Mouse (Mus musculus) adrenal gland, adult 18-20 months (tissue): Measurements from ENCODE around the gene Kcnn4. TPM values are rescaled to one million over a fixed set of nuclear protein-coding genes. Genes with fewer than 3 reads are reported as not detected.

Experiments
- DNase-seq, 2 experiments: peaks; one replicate each; pipeline ENCODE4 v3.0.0; 2021 to 2022; ENCODE audit warnings: low spot score in 2 of 2
- microRNA-seq, 2 experiments: library from miRNA; unstranded; fragments of <30 nt; microRNA quantifications; one replicate each; pipeline ENCODE4 v1.2.0; 2021; ENCODE audit warnings: borderline number of aligned reads in 2 of 2
- total RNA-seq, 2 experiments: library from RNA; stranded (reverse); gene quantifications; 1 replicate in 1 of 2; 2 replicates in 1 of 2; pipeline ENCODE4 v1.2.3; 2021

Kcnn4 gene
- total RNA-seq, 2 experiments from 2014 or later, result 0.60 to 1.5 TPM

- DNase-seq, result no peak
These were observed 52.2 kb downstream of the Kcnn4 start for GRCm38 (mm10) chr7:24422251-24422650.

- no peak for DNase-seq
These were observed 53.2 kb downstream of the Kcnn4 start for GRCm38 (mm10) chr7:24423107-24423763.

- DNase-seq, result no peak
These were observed 54.1 kb downstream of the Kcnn4 start for GRCm38 (mm10) chr7:24423956-24424732.

GRCm38 (mm10) chr7:24425919-24426318 is 55.9 kb downstream of the Kcnn4 start:
- no peak for DNase-seq

- no peak for DNase-seq
These were observed 57.1 kb downstream of the Kcnn4 start for GRCm38 (mm10) chr7:24427168-24427567.

- no peak for DNase-seq
These were observed 58.7 kb downstream of the Kcnn4 start for GRCm38 (mm10) chr7:24428725-24429124.

GRCm38 (mm10) chr7:24429413-24430112 is 59.5 kb downstream of the Kcnn4 start:
- DNase-seq, result no peak

- no peak for DNase-seq
These were observed 60.7 kb downstream of the Kcnn4 start for GRCm38 (mm10) chr7:24430551-24431345.

- no peak for DNase-seq
These were observed 61.6 kb downstream of the Kcnn4 start for GRCm38 (mm10) chr7:24431713-24432112.

- no peak for DNase-seq
These were observed 65.2 kb downstream of the Kcnn4 start for GRCm38 (mm10) chr7:24435305-24435704.

Small RNA genes within 50 kb of the gene (microRNA-seq; reads per million reads assigned to microRNA genes)
- gene Gm27592, result 0 reads per million in 2 experiments

Other genes starting within 250 kb of the Kcnn4 start
- gene Zfp235, start 236.1 kb upstream of the Kcnn4 start, total RNA-seq, result 10 to 100 TPM in 1 of 2 experiments, 1 to 10 TPM in 1; 8.7 to 10.0 TPM
- gene Zfp114, start 195.2 kb upstream of the Kcnn4 start, total RNA-seq, result under 1 TPM in 1 of 2 experiments, not detected in 1; 0.19 TPM
- 1 to 10 TPM; 7.2 to 8.2 TPM for gene Zfp111, start 158.8 kb upstream of the Kcnn4 start, total RNA-seq
- 1 to 10 TPM; 3.1 to 3.2 TPM for gene Zfp109, start 132.7 kb upstream of the Kcnn4 start, total RNA-seq
- 1 to 10 TPM; 2.1 to 2.9 TPM for gene Zfp108, start 115.5 kb upstream of the Kcnn4 start, total RNA-seq
- 1 to 10 TPM; 3.1 to 4.5 TPM for gene Zfp93, start 99.8 kb upstream of the Kcnn4 start, total RNA-seq
- gene Zfp61, start 69.0 kb upstream of the Kcnn4 start, total RNA-seq, result 1 to 10 TPM; 6.9 to 7.0 TPM
- gene Zfp94, start 53.6 kb upstream of the Kcnn4 start, total RNA-seq, result 1 to 10 TPM; 4.2 to 4.4 TPM
- gene Tescl, start 36.3 kb upstream of the Kcnn4 start, total RNA-seq, result 1 to 10 TPM in 1 of 2 experiments, under 1 TPM in 1; 0.73 to 1.3 TPM
- not detected for gene Lypd5, start 21.1 kb upstream of the Kcnn4 start, total RNA-seq
- gene Smg9, start 29.4 kb downstream of the Kcnn4 start, total RNA-seq, result 10 to 100 TPM; 17.7 to 20.1 TPM
- gene Irgc1, start 82.0 kb downstream of the Kcnn4 start, total RNA-seq, result not detected
- gene Plaur, start 92.2 kb downstream of the Kcnn4 start, total RNA-seq, result 10 to 100 TPM in 1 of 2 experiments, 1 to 10 TPM in 1; 6.5 to 14.4 TPM
- gene Cadm4, start 111.8 kb downstream of the Kcnn4 start, total RNA-seq, result 1 to 10 TPM; 3.5 TPM
- 1 to 10 TPM; 4.6 to 5.0 TPM for gene Zfp428, start 136.7 kb downstream of the Kcnn4 start, total RNA-seq
- not detected for gene AC161166.1, start 142.2 kb downstream of the Kcnn4 start, total RNA-seq
- 10 to 100 TPM; 21.0 to 24.1 TPM for gene Irgq, start 160.4 kb downstream of the Kcnn4 start, total RNA-seq
- not detected for gene Pinlyp, start 175.9 kb downstream of the Kcnn4 start, total RNA-seq
- gene Xrcc1, start 176.0 kb downstream of the Kcnn4 start, total RNA-seq, result 10 to 100 TPM; 35.9 to 37.1 TPM
- gene Ethe1, start 217.3 kb downstream of the Kcnn4 start, total RNA-seq, result 10 to 100 TPM; 28.9 to 40.3 TPM
- under 1 TPM; 0.32 to 0.46 TPM for gene Zfp575, start 217.4 kb downstream of the Kcnn4 start, total RNA-seq
- gene Phldb3, start 240.5 kb downstream of the Kcnn4 start, total RNA-seq, result 1 to 10 TPM; 3.8 to 5.2 TPM